Mouse (Mus musculus): ENCODE data around the gene Sugct. TPM values are rescaled to one million over a fixed set of nuclear protein-coding genes. Genes with fewer than 3 reads are reported as not detected.

Sugct gene
- polyA plus RNA-seq, 1 experiment = not detected

- Histone ChIP-seq H3K4me3 (replicated peaks) (no peak overlapping the region), H3K9me3 (ENCODE audit: control insufficient read depth, low read length) (no peaks in the 10 kb centered on the region), H3K27me3 (ENCODE audit: control insufficient read depth) (no peaks in the 10 kb centered on the region), H3K36me3 (ENCODE audit: control insufficient read depth) (no peaks in the 10 kb centered on the region), H3K4me1 (ENCODE audit: control insufficient read depth) (no peaks in the 10 kb centered on the region)
- TF ChIP-seq TAL1 (IDR thresholded peaks at IDR 0.05; ENCODE audit: low read length) = no peak
- TF ChIP-seq GATA1 (IDR thresholded peaks at IDR 0.05; ENCODE audit: low read length) = no peak
Observed at GRCm38 (mm10) chr13:16812268-16812667, 883.1 kb downstream of the Sugct start.

Other genes starting within 250 kb of the Sugct start
- 1.4 and 2.0 TPM in 2 replicates for gene Mplkip, start 361 bp downstream of the Sugct start, polyA plus RNA-seq (2012)
- gene Cdk13, start 109.5 kb upstream of the Sugct start, polyA plus RNA-seq (2012) = 3.1 and 4.4 TPM in 2 replicates
- 0.28 and 0.39 TPM in 2 replicates for gene Rala, start 248.7 kb upstream of the Sugct start, polyA plus RNA-seq (2012)